Mouse (Mus musculus) heart, embryonic 10.5 days (tissue): ENCODE results near the gene Bri3. TPM values are rescaled to one million over a fixed set of nuclear protein-coding genes. Genes with fewer than 3 reads are reported as not detected.

ENCODE experiments used
- DNase-seq: peaks from one replicate; pipeline ENCODE4 v3.0.0-alpha.2; 2017; ENCODE audit warnings: low spot score
- H3K27ac ChIP-seq: fragments of 300-500 bp; sonication (generic); 2 replicates; pipeline ENCODE4 v1.5.1; 2016; ENCODE audit warnings: mild to moderate bottlenecking
- H3K27me3 ChIP-seq: fragments of 300-500 bp; sonication (generic); 2 replicates; pipeline ENCODE4 v1.6.1; 2016; ENCODE audit warnings: mild to moderate bottlenecking; ENCODE audit not compliant: poor library complexity, insufficient read depth, severe bottlenecking
- H3K36me3 ChIP-seq: fragments of 300-500 bp; sonication (generic); 2 replicates; pipeline ENCODE4 v1.6.1; 2016; ENCODE audit warnings: mild to moderate bottlenecking, moderate library complexity
- H3K4me1 ChIP-seq: fragments of 300-500 bp; sonication (generic); 2 replicates; pipeline ENCODE4 v1.6.1; 2016; ENCODE audit warnings: mild to moderate bottlenecking
- H3K4me3 ChIP-seq: fragments of 300-500 bp; sonication (generic); 2 replicates; pipeline ENCODE4 v1.5.1; 2016; ENCODE audit warnings: mild to moderate bottlenecking, moderate library complexity
- H3K9me3 ChIP-seq: fragments of 300-500 bp; sonication (generic); 2 replicates; pipeline ENCODE4 v1.6.1; 2016; ENCODE audit warnings: mild to moderate bottlenecking, moderate library complexity
- WGBS: fragments of 180-500 bp; shearing (Covaris S2); methylation state at CpG from one replicate; pipeline ENCODE4 v1.1.7; 2016; 5-methylcytosine and 5-hydroxymethylcytosine counted together
- polyA plus RNA-seq: library from polyadenylated mRNA; unstranded; fragments of >200 nt; fragmentation: Nextera tagmentation; extraction: Ambion mirVana; gene quantifications from 2 replicates; pipeline ENCODE4 v1.2.1, GENCODE M21; 2016

Bri3 gene
- polyA plus RNA-seq, 1 experiment from 2014 or later, result 110 TPM

DNA sequence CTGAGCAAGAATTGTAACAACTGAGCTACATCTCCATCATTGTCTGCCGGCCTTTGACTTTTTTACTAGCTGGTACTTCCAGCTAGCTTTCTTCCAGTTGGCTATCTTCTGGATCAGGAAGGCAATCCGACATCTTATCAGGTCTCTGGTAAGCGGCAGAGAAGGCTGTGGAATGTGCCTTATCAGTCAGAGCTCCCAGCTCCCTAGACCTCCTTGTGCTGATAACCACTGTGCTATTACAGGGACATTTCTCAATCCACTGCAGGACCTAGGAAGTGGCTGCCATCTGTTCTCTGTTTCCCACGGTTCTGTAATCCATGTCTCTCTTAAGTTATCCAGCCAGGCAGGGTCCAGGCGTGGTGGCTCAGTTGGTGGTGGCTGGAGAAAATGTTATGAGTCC, 27.5 kb downstream of the Bri3 start:
- H3K4me1 ChIP-seq, result peaks cover 59% of the 10 kb centered on the region
- 10% methylated on average over 5 of the region's 5 CpGs for WGBS
- H3K4me3 ChIP-seq, result no peak overlapping the region
- H3K9me3 ChIP-seq, result no peaks in the 10 kb centered on the region
- peaks cover 44% of the 10 kb centered on the region for H3K36me3 ChIP-seq
- no peak for DNase-seq
- H3K27ac ChIP-seq, result peak overlapping the region; percentile 29; the same call in 1 of the 2 replicates
- H3K27me3 ChIP-seq, result no peaks in the 10 kb centered on the region

DNA sequence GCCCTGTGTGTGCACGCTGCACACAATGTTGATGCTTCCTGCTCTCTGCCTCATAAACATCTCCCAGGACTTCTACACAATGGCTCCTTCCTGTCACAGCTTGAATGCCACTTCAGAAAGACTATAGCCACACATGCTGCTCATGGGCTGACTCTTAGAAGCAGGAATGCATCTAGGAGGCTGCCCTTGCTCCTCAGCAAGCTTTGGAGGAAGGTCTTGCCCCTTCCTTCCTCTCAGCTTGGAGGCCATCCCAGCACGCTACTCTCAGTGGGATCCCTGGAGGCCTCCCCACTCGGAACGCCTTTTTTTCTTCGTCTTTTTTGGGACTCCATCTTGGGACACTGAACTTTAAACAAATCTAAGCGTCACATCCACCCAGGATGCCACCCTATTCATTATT, 30.7 kb downstream of the Bri3 start:
- WGBS, result 69% methylated on average over 6 of the region's 6 CpGs
- H3K9me3 ChIP-seq, result no peaks in the 10 kb centered on the region
- H3K27me3 ChIP-seq, result no peaks in the 10 kb centered on the region
- no peak overlapping the region for H3K27ac ChIP-seq
- DNase-seq, result no peak
- peaks cover 44% of the 10 kb centered on the region for H3K4me1 ChIP-seq
- peaks cover 40% of the 10 kb centered on the region for H3K36me3 ChIP-seq
- no peak overlapping the region for H3K4me3 ChIP-seq

GRCm38 (mm10) chr5:144276898-144277630, 32.8 kb downstream of the Bri3 start:
- DNase-seq, result no peak
- no peaks in the 10 kb centered on the region for H3K27me3 ChIP-seq
- 74% methylated on average over 17 of the region's 17 CpGs for WGBS
- no peaks in the 10 kb centered on the region for H3K9me3 ChIP-seq
- peaks cover 53% of the 10 kb centered on the region for H3K36me3 ChIP-seq
- no peak overlapping the region for H3K4me3 ChIP-seq
- H3K4me1 ChIP-seq, result peaks cover 29% of the 10 kb centered on the region
- no peak overlapping the region for H3K27ac ChIP-seq

- peaks cover 53% of the 10 kb centered on the region for H3K36me3 ChIP-seq
- WGBS, result 91% methylated on average over 12 of the region's 13 CpGs
- DNase-seq, result no peak
- no peak overlapping the region for H3K27ac ChIP-seq
- no peak overlapping the region for H3K4me3 ChIP-seq
- H3K9me3 ChIP-seq, result no peaks in the 10 kb centered on the region
- peaks cover 32% of the 10 kb centered on the region for H3K4me1 ChIP-seq
- H3K27me3 ChIP-seq, result no peaks in the 10 kb centered on the region
These were observed 34.2 kb downstream of the Bri3 start for GRCm38 (mm10) chr5:144278374-144278960.

- Histone ChIP-seq H3K36me3 (peaks cover 55% of the 10 kb centered on the region), H3K4me1 (peaks cover 30% of the 10 kb centered on the region), H3K9me3 (no peaks in the 10 kb centered on the region), H3K27ac (no peak overlapping the region), H3K4me3 (no peak overlapping the region), H3K27me3 (no peaks in the 10 kb centered on the region)
- WGBS, result 82% methylated on average over 9 of the region's 9 CpGs
- no peak for DNase-seq
These were observed 34.9 kb downstream of the Bri3 start for GRCm38 (mm10) chr5:144279081-144279541.

DNA sequence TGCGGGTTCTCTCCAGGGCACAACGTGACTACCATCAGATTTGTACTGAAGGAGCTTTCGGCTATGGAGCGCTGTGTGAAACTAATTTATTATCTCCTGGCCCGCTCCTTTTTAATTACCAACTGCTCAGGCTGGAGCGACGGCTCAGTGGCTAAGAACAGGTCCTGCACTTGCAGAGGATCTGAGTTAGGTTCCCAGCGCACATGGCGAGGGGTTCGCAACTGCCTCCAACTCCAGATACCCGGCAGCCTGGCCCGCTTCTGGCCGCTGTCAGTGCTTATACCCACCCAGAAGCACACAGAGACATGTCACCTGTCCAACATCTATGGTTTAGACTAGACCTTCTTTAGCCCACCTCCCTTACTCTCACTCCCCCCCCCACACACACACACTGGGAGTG, 35.7 kb downstream of the Bri3 start:
- no peaks in the 10 kb centered on the region for H3K9me3 ChIP-seq
- peaks cover 53% of the 10 kb centered on the region for H3K36me3 ChIP-seq
- peaks cover 25% of the 10 kb centered on the region for H3K4me1 ChIP-seq
- H3K27ac ChIP-seq, result no peak overlapping the region
- 94% methylated on average over 13 of the region's 13 CpGs for WGBS
- H3K4me3 ChIP-seq, result no peak overlapping the region
- no peaks in the 10 kb centered on the region for H3K27me3 ChIP-seq
- DNase-seq, result no peak

- Histone ChIP-seq H3K27ac (no peak overlapping the region), H3K4me1 (peaks cover 25% of the 10 kb centered on the region), H3K27me3 (no peaks in the 10 kb centered on the region), H3K36me3 (peaks cover 36% of the 10 kb centered on the region), H3K4me3 (no peak overlapping the region), H3K9me3 (no peaks in the 10 kb centered on the region)
- whole genome bisulfite sequencing, result 76% methylated on average over 11 of the region's 11 CpGs
- no peak for DNase-seq
These were observed 38.4 kb downstream of the Bri3 start for GRCm38 (mm10) chr5:144282470-144283260.

- WGBS, result 71% methylated on average over 8 of the region's 8 CpGs
- no peak for DNase-seq
- Histone ChIP-seq H3K4me1 (peaks cover 28% of the 10 kb centered on the region), H3K27me3 (no peaks in the 10 kb centered on the region), H3K9me3 (no peaks in the 10 kb centered on the region), H3K27ac (no peak overlapping the region), H3K4me3 (no peak overlapping the region), H3K36me3 (peaks cover 27% of the 10 kb centered on the region)
These were observed 39.4 kb downstream of the Bri3 start for GRCm38 (mm10) chr5:144283551-144284031.

- Histone ChIP-seq H3K27ac (no peak overlapping the region), H3K4me1 (peaks cover 28% of the 10 kb centered on the region), H3K27me3 (no peaks in the 10 kb centered on the region), H3K4me3 (no peak overlapping the region), H3K36me3 (peaks cover 21% of the 10 kb centered on the region), H3K9me3 (no peaks in the 10 kb centered on the region)
- WGBS, result 89% methylated on average over 5 of the region's 5 CpGs
- DNase-seq, result no peak
These were observed 40.4 kb downstream of the Bri3 start for GRCm38 (mm10) chr5:144284599-144284998.

DNA sequence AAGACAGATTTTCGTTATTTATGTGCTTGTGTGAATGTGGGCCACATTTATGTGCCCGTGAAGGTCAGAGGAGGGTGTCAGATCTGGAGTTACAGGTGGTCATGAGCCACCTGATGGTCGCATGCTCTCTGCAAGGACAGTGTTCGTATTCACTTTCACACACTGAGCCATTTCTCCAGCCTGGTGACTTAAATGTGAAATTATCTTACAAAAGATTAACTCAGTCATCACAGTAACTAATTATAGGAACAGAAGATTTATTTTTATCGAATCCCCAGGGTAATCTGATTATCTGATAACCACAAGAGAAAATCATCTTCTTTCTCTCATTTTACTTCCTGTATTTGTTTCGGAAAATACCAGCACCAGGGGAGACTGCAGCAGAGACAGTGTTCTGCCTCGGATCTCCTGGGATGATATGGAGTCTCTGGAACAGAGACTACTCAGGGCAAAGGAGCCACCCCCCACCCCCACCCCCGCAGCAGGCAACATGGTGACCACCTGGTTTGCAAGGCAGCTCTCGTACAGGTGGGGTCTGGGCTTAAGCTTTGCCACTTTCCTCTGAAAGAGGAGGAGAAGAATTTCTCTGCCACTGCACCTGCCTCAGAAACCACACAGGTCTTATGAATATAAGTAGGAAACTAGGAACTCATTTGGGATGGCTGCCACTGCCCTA, 42.5 kb downstream of the Bri3 start:
- no peaks in the 10 kb centered on the region for H3K9me3 ChIP-seq
- H3K4me1 ChIP-seq, result peaks cover 40% of the 10 kb centered on the region
- peak overlapping the region; percentile 62; the same call in 1 of the 2 replicates for H3K27ac ChIP-seq
- no peak overlapping the region for H3K4me3 ChIP-seq
- no peaks in the 10 kb centered on the region for H3K27me3 ChIP-seq
- WGBS, result 75% methylated on average over 9 of the region's 9 CpGs
- peaks cover 4% of the 10 kb centered on the region; the same call in 1 of the 2 replicates for H3K36me3 ChIP-seq
- DNase-seq, result no peak

DNA sequence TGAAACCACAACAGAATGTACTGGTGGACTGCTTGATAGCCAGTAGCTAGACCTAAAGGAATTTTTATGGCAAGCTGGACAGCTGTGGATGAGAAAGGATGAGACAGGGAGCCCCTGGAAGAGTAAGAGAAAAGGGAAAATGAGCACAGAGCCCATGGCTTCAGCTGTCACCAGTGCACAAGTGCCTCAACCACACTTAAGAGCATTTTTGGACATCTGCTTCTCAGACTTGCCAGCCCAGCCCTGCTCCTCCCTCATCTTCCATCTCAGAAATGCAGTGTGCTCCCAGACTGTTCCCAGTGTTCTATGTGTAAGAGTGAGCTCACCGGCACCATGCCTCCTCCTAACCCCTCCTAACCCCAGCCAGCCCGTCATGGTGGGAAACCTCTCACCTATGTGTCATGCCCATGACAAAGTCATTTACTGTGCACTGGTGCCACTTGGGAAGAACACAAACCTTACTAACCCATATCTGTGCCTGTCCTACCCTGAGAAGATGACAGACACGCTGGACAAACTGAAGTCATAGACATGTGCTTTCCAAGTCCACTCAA, 43.1 kb downstream of the Bri3 start:
- WGBS, result 74% methylated on average over 3 of the region's 3 CpGs
- H3K27me3 ChIP-seq, result no peaks in the 10 kb centered on the region
- H3K27ac ChIP-seq, result peak overlapping the region; percentile 62; the same call in 1 of the 2 replicates
- no peak overlapping the region for H3K4me3 ChIP-seq
- DNase-seq, result no peak
- H3K9me3 ChIP-seq, result no peaks in the 10 kb centered on the region
- peaks cover 40% of the 10 kb centered on the region for H3K4me1 ChIP-seq
- peaks cover 2% of the 10 kb centered on the region; the same call in 1 of the 2 replicates for H3K36me3 ChIP-seq

- no peak overlapping the region for H3K4me3 ChIP-seq
- peaks cover 32% of the 10 kb centered on the region for H3K4me1 ChIP-seq
- no peaks in the 10 kb centered on the region for H3K27me3 ChIP-seq
- no peak for DNase-seq
- H3K9me3 ChIP-seq, result no peaks in the 10 kb centered on the region
- H3K27ac ChIP-seq, result 0 out of 2 replicates have a peak overlapping the region, but pooled peaks have one; percentile 54
- 89% methylated on average over 9 of the region's 9 CpGs for WGBS
- 0 out of 2 replicates have a peak, but pooled peaks cover 2% of the 10 kb centered on the region for H3K36me3 ChIP-seq
These were observed 44.2 kb downstream of the Bri3 start for GRCm38 (mm10) chr5:144288391-144288790.
